Mouse (Mus musculus): Measurements from ENCODE around the gene Fbxo2. TPM values are rescaled to one million over a fixed set of nuclear protein-coding genes. Genes with fewer than 3 reads are reported as not detected.
A peak's percentile ranks its signal among the peaks of the same experiment; 100 is the strongest.
"Not testable (repeated sequence)": the region's sequence is repeated elsewhere in the genome, so short reads cannot be mapped to it uniquely, and the experiment has no call there.

Gene Fbxo2
- polyA plus RNA-seq, 1 experiment from 2014 or later: 0.50 TPM

DNA sequence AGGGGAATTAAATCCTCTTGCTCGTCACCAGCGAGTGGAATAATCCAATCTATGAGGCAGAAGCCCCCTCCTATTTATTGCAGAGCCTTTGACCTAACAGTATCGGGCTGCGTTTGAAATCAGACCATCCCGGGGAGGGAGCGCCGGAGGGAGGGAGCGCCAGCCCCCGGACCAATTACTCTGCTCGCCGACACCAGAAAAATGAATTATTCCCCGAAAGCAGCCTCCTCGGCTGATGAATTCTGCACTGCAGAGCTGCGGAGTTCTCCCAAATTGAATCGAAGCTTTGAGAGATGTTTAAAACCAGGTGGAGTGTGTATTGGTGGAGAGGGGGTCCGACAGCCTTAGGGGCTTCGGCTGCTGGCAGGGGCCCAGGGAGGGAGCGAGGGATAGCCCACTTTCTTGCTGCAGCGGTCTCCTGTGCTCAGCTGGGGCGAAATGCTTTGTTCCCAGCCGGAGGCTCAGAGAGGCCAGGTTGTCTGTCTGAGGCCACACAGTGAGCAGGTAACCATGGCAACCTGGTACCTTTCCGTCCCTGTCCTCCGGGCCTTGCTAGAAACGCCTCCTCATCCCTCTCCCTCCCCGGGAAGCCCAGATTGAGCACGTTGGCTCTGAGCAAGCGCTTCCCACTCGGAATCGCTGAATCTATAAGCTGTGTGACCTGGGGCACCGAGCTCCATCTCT, 13.5 kb downstream of the Fbxo2 start:
- Histone ChIP-seq H3K9ac (ENCODE audit: low read length) (no peak overlapping the region), H3K27ac (ENCODE audit: low read depth) (no peak overlapping the region), H3K4me1 (replicated peaks; ENCODE audit: control insufficient read depth, insufficient read depth, low read length) (no peaks in the 10 kb centered on the region), H3K9me3 (ENCODE audit: control insufficient read depth, low read length) (no peaks in the 10 kb centered on the region), H3K27me3 (replicated peaks; ENCODE audit: control insufficient read depth, insufficient read depth, low read length) (peaks cover 68% of the 10 kb centered on the region), H3K36me3 (ENCODE audit: control insufficient read depth, insufficient read depth, low read length) (no peaks in the 10 kb centered on the region), H3K4me2 (ENCODE audit: low read length) (peak overlapping the region; percentile 12; the same call in 1 of the 2 replicates), H3K4me3 (ENCODE audit: low read depth, low read length) (no peak overlapping the region)
- 3% methylated on average over 29 of the region's 30 CpGs for WGBS
- DNase-seq (ENCODE audit: low spot score): no peak
- ATAC-seq (replicated peaks; ENCODE audit: low FRiP score, low TSS enrichment, low read depth): no peak

DNA sequence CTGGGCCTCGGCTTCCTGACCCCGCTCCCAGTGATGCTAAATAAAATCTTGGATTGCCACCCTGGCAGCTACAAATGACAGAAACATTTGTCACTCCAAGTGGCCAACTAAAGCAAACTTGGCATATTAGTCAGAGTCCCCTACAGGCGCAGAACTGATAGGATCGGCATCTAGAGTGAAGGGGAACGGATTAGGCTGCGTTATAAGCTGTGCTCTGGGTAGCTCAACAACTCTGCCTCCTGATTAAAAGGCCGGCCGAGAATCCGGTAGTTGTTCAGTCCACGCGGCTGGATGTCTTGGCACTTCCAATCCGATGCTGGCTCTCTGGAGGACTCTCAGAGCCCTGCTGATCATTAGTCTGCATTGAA, 14.1 kb downstream of the Fbxo2 start:
- H3K36me3 ChIP-seq (ENCODE audit: control insufficient read depth, insufficient read depth, low read length): no peaks in the 10 kb centered on the region
- H3K27ac ChIP-seq (ENCODE audit: low read depth): no peak overlapping the region
- H3K27me3 ChIP-seq (replicated peaks; ENCODE audit: control insufficient read depth, insufficient read depth, low read length): peaks cover 65% of the 10 kb centered on the region
- H3K4me3 ChIP-seq (ENCODE audit: low read depth, low read length): no peak overlapping the region
- DNase-seq (ENCODE audit: low spot score) (no peak), ATAC-seq (replicated peaks; ENCODE audit: low FRiP score, low TSS enrichment, low read depth) (no peak)
- 18% methylated on average over 12 of the region's 12 CpGs for WGBS
- no peak overlapping the region for H3K9ac ChIP-seq (ENCODE audit: low read length)
- no peaks in the 10 kb centered on the region for H3K9me3 ChIP-seq (ENCODE audit: control insufficient read depth, low read length)
- no peaks in the 10 kb centered on the region for H3K4me1 ChIP-seq (replicated peaks; ENCODE audit: control insufficient read depth, insufficient read depth, low read length)
- no peak overlapping the region for H3K4me2 ChIP-seq (ENCODE audit: low read length)

DNA sequence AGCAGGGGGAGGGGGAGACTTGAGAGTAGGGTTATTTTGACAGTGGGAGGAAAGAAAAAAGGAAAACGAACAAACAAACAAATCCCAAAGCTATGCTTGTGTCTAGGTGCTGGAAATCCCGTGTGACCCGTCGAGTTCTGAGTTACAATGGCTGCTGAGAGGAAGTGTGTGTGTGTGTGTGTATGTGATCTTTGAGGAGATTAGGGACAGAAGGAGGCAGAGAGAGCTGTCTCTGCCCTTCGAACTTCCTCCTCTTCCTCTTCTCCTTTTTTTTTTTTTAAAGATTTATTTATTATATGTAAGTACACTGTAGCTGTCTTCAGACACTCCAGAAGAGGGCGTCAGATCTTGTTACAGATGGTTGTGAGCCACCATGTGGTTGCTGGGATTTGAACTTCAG, 16.2 kb downstream of the Fbxo2 start:
- peaks cover 48% of the 10 kb centered on the region for H3K27me3 ChIP-seq (replicated peaks; ENCODE audit: control insufficient read depth, insufficient read depth, low read length)

DNA sequence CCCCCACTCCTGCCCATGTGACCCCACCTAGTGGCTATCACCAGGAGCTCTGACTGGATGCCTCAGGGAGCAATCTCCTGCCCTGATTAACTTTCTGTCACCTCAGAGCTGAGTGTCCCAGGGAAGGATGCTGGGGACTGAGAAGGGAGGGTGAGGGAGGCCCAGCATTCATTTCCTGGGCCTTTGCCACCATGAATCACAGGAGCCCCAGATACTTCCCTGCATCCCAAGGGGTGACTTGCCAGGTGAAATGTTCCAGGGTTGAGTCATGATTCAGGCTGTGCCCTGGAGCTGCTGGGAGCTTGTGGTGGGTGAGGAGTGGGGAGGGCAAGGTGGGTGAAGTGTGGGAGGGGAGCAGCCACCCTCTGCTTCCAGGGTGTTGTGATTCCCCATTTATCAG, 17.3 kb downstream of the Fbxo2 start:
- Histone ChIP-seq H3K4me3 (ENCODE audit: low read depth, low read length) (no peak overlapping the region), H3K27me3 (replicated peaks; ENCODE audit: control insufficient read depth, insufficient read depth, low read length) (peaks cover 37% of the 10 kb centered on the region), H3K27ac (ENCODE audit: low read depth) (no peak overlapping the region), H3K4me2 (ENCODE audit: low read length) (no peak overlapping the region), H3K9ac (ENCODE audit: low read length) (no peak overlapping the region), H3K4me1 (replicated peaks; ENCODE audit: control insufficient read depth, insufficient read depth, low read length) (no peaks in the 10 kb centered on the region), H3K36me3 (ENCODE audit: control insufficient read depth, insufficient read depth, low read length) (no peaks in the 10 kb centered on the region), H3K9me3 (ENCODE audit: control insufficient read depth, low read length) (no peaks in the 10 kb centered on the region)
- no peak for ATAC-seq (replicated peaks; ENCODE audit: low FRiP score, low TSS enrichment, low read depth)
- DNase-seq (ENCODE audit: low spot score): no peak

More for the DNA sequence above, 16.2 kb downstream of the Fbxo2 start:
- not testable (repeated sequence) for H3K27ac ChIP-seq (ENCODE audit: low read depth); H3K4me1 ChIP-seq (replicated peaks; ENCODE audit: control insufficient read depth, insufficient read depth, low read length); H3K36me3 ChIP-seq (ENCODE audit: control insufficient read depth, insufficient read depth, low read length); ATAC-seq (replicated peaks; ENCODE audit: low FRiP score, low TSS enrichment, low read depth); H3K4me2 ChIP-seq (ENCODE audit: low read length); H3K9me3 ChIP-seq (ENCODE audit: control insufficient read depth, low read length); H3K4me3 ChIP-seq (ENCODE audit: low read depth, low read length); DNase-seq (ENCODE audit: low spot score); H3K9ac ChIP-seq (ENCODE audit: low read length)
- whole genome bisulfite sequencing: 62% methylated on average over 5 of the region's 6 CpGs

DNA sequence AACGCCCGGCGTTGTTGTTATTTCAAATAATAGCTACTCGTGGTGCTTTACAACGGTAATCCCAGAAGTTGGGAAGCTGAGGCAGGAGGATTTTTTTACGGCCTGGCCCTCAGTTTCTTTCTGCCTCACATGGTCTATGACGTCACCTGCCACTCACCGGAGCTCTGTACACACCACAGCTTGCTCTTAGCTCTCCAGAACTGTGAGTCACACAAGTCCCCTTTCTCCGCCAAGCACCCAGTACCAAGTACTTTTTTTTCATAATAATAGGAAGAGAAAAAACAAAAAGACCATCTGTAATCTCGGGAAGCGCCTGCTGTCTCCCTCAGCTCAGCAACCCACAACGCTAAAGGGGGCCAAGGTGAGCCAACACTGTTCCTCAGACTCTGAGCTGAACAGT, 21.1 kb downstream of the Fbxo2 start:
- ATAC-seq (replicated peaks; ENCODE audit: low FRiP score, low TSS enrichment, low read depth) (no peak), DNase-seq (ENCODE audit: low spot score) (no peak)
- Histone ChIP-seq H3K4me2 (ENCODE audit: low read length) (no peak overlapping the region), H3K27ac (ENCODE audit: low read depth) (no peak overlapping the region), H3K36me3 (ENCODE audit: control insufficient read depth, insufficient read depth, low read length) (no peaks in the 10 kb centered on the region), H3K27me3 (replicated peaks; ENCODE audit: control insufficient read depth, insufficient read depth, low read length) (no peaks in the 10 kb centered on the region), H3K4me1 (replicated peaks; ENCODE audit: control insufficient read depth, insufficient read depth, low read length) (no peaks in the 10 kb centered on the region), H3K9ac (ENCODE audit: low read length) (no peak overlapping the region), H3K4me3 (ENCODE audit: low read depth, low read length) (no peak overlapping the region), H3K9me3 (ENCODE audit: control insufficient read depth, low read length) (no peaks in the 10 kb centered on the region)
- 84% methylated on average over 12 of the region's 12 CpGs for WGBS

- no peak overlapping the region for H3K27ac ChIP-seq (ENCODE audit: low read depth)
- WGBS: 38% methylated on average over 8 of the region's 8 CpGs
- no peaks in the 10 kb centered on the region for H3K9me3 ChIP-seq (ENCODE audit: control insufficient read depth, low read length)
- no peak overlapping the region for H3K4me2 ChIP-seq (ENCODE audit: low read length)
- H3K4me3 ChIP-seq (ENCODE audit: low read depth, low read length): no peak overlapping the region
- ATAC-seq (replicated peaks; ENCODE audit: low FRiP score, low TSS enrichment, low read depth): no peak
- no peaks in the 10 kb centered on the region for H3K4me1 ChIP-seq (replicated peaks; ENCODE audit: control insufficient read depth, insufficient read depth, low read length)
- H3K36me3 ChIP-seq (ENCODE audit: control insufficient read depth, insufficient read depth, low read length): no peaks in the 10 kb centered on the region
- no peak overlapping the region for H3K9ac ChIP-seq (ENCODE audit: low read length)
- DNase-seq (ENCODE audit: low spot score): no peak
- no peaks in the 10 kb centered on the region for H3K27me3 ChIP-seq (replicated peaks; ENCODE audit: control insufficient read depth, insufficient read depth, low read length)
Measured at GRCm38 (mm10) chr4:148182363-148182762, 21.9 kb downstream of the Fbxo2 start.

DNA sequence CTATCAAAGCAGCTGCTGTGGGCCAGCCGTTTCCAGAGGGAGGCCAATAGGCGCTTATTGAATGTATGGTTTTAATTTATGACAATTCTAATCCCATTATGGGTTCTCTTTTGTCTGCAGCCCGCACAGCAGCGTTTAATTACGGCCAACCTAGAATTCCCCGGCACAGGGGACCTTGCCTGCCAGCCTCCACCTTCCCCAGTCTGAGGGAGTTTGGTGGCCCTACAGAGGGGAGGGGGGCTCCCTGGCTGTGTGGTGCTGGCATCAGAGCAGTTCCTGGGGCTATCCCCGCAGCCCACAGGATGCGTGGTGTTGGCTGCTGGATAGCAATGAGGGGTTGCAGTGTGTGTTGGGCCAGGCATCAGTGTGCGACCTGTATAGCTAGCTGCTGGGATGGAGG, 24.1 kb downstream of the Fbxo2 start:
- Histone ChIP-seq H3K36me3 (ENCODE audit: control insufficient read depth, insufficient read depth, low read length) (no peaks in the 10 kb centered on the region), H3K27ac (ENCODE audit: low read depth) (no peak overlapping the region), H3K9me3 (ENCODE audit: control insufficient read depth, low read length) (no peaks in the 10 kb centered on the region), H3K27me3 (replicated peaks; ENCODE audit: control insufficient read depth, insufficient read depth, low read length) (no peaks in the 10 kb centered on the region), H3K4me1 (replicated peaks; ENCODE audit: control insufficient read depth, insufficient read depth, low read length) (no peaks in the 10 kb centered on the region), H3K4me2 (ENCODE audit: low read length) (no peak overlapping the region), H3K4me3 (ENCODE audit: low read depth, low read length) (no peak overlapping the region), H3K9ac (ENCODE audit: low read length) (no peak overlapping the region)
- 73% methylated on average over 9 of the region's 9 CpGs for WGBS
- DNase-seq (ENCODE audit: low spot score) (no peak), ATAC-seq (replicated peaks; ENCODE audit: low FRiP score, low TSS enrichment, low read depth) (no peak)

GRCm38 (mm10) chr4:148185819-148186218, 25.4 kb downstream of the Fbxo2 start:
- Histone ChIP-seq H3K9me3 (ENCODE audit: control insufficient read depth, low read length) (no peaks in the 10 kb centered on the region), H3K27ac (ENCODE audit: low read depth) (no peak overlapping the region), H3K4me1 (replicated peaks; ENCODE audit: control insufficient read depth, insufficient read depth, low read length) (no peaks in the 10 kb centered on the region), H3K36me3 (ENCODE audit: control insufficient read depth, insufficient read depth, low read length) (no peaks in the 10 kb centered on the region), H3K4me2 (ENCODE audit: low read length) (no peak overlapping the region), H3K9ac (ENCODE audit: low read length) (no peak overlapping the region), H3K27me3 (replicated peaks; ENCODE audit: control insufficient read depth, insufficient read depth, low read length) (no peaks in the 10 kb centered on the region), H3K4me3 (ENCODE audit: low read depth, low read length) (no peak overlapping the region)
- ATAC-seq (replicated peaks; ENCODE audit: low FRiP score, low TSS enrichment, low read depth): no peak
- DNase-seq (ENCODE audit: low spot score): no peak
- WGBS: 63% methylated on average over 4 of the region's 4 CpGs

DNA sequence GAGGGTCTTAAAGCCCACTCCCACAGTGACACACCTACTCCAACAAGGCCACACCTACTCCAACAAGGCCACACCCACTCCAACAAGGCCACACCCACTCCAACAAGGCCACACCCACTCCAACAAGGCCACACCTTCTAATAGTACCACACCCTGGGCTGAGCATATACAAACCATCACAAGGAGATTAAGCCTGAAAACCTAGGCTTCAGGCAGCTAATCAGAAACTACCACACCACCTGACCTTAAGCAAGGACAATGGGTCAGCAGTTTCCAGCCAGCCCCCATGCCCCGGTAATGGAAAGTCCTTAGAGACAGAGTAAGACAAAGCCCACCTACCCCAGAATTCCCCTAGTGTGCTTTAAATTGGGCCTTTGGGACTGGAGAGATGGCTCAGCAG, 28.3 kb downstream of the Fbxo2 start:
- H3K4me3 ChIP-seq (ENCODE audit: low read depth, low read length); H3K4me1 ChIP-seq (replicated peaks; ENCODE audit: control insufficient read depth, insufficient read depth, low read length); DNase-seq (ENCODE audit: low spot score); H3K9ac ChIP-seq (ENCODE audit: low read length); H3K27me3 ChIP-seq (replicated peaks; ENCODE audit: control insufficient read depth, insufficient read depth, low read length); ATAC-seq (replicated peaks; ENCODE audit: low FRiP score, low TSS enrichment, low read depth); H3K36me3 ChIP-seq (ENCODE audit: control insufficient read depth, insufficient read depth, low read length); H3K4me2 ChIP-seq (ENCODE audit: low read length); H3K27ac ChIP-seq (ENCODE audit: low read depth); H3K9me3 ChIP-seq (ENCODE audit: control insufficient read depth, low read length): not testable (repeated sequence)
- WGBS: 92% methylated on average over 1 of the region's 1 CpGs

Measured in intestine, embryonic 14.5 days (tissue).